Mouse (Mus musculus) cortical plate, adult 2 months (tissue): ENCODE measurements at regions not wholly inside any gene's neighbourhood (a gene's known extent, or its start where the extent isn't known, plus 50 kb on each side); places are given as distances from the start of the nearest gene placed in this dataset.

Experiments
- CTCF ChIP-seq: fragments of 200-500 bp; IDR thresholded peaks from 2 replicates; pipeline ENCODE4 v1.5.1; 2011; ENCODE audit warnings: mild to moderate bottlenecking, control low read depth, low read length; ENCODE audit not compliant: insufficient read depth; ENCODE audit errors: extremely low read depth
- POLR2A ChIP-seq: fragments of 200-500 bp; IDR thresholded peaks from 2 replicates; pipeline ENCODE4 v1.6.1; 2011; ENCODE audit warnings: mild to moderate bottlenecking, low read length, control low read depth; ENCODE audit not compliant: insufficient read depth; ENCODE audit errors: extremely low read depth

GRCm38 (mm10) chr6:50979764-50980163 lies 325.5 kb upstream of the Npvf start:
- TF ChIP-seq CTCF (no peak), POLR2A (no peak)
